Mouse (Mus musculus) gastrocnemius, postnatal 10 days (tissue): ENCODE data around the gene Scube1. TPM values are rescaled to one million over a fixed set of nuclear protein-coding genes. Genes with fewer than 3 reads are reported as not detected.

ENCODE experiments used
- DNase-seq: peaks from one replicate; pipeline ENCODE4 v3.0.0; 2021; ENCODE audit warnings: mixed read lengths
- total RNA-seq, 2 experiments: library from RNA; stranded (reverse); gene quantifications; 2 replicates each; pipeline ENCODE4 v1.2.3; 2021

Gene Scube1
- total RNA-seq, 2 experiments from 2014 or later: 2.5 to 2.8 TPM

DNA sequence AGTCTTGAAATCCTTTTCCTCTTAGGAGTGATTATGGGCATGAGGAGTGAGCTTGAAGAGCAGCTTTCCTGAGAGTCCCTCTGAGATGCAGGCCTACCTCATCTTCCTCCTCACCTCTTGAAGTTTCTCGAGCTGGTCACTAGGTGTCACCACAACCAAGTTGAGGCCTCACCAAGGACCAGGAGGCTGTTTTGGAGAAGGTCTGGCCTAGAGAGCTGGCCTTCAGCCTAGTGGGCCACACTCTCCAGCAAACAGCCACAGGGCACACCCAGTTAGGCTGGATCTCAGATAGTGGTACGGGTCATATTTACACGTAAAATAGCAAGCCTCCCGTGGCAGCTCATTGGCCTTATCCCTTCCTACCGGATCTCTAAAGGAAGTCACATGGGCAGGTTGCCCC, 60.1 kb downstream of the Scube1 start:
- peak; percentile 57 for DNase-seq

DNA sequence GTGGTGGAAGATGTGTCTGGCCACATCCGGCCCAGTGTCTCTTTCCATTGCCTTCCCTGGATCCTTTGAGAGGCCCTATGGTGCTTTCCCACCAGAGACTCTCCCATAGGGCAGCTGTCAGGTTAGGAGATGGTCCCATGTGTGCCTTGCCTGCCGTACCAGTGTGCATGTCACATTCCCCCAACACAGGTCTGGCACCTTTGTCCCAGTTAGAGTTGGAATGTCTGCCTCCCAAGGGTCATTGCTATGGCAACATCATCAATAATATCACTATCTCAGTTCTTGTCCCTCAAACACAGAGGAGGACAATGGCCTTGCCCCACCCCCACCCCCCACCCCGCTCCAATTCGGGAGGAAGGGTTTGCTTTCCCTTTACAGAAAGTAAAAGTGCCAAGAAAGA, 61.8 kb downstream of the Scube1 start:
- DNase-seq: no peak

DNA sequence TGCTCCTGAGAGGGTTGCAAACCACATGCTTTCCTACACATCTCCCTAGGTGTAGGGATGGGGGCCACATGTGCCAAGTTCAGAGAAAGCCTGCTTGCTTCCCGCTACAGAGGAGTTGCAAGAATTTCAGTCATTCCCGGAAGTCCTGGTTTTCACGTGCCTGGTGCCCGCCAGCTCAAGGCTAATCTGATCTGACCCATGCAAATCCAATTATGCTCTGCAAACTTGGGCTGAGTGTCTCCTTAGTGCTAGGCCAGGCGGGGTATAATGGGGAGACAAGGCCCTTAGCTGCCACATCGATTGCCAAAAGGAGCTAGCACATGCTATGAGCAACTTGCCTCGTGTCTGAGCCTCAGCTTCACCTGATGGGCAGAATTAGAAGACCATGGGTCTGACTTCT, 62.7 kb downstream of the Scube1 start:
- no peak for DNase-seq

DNA sequence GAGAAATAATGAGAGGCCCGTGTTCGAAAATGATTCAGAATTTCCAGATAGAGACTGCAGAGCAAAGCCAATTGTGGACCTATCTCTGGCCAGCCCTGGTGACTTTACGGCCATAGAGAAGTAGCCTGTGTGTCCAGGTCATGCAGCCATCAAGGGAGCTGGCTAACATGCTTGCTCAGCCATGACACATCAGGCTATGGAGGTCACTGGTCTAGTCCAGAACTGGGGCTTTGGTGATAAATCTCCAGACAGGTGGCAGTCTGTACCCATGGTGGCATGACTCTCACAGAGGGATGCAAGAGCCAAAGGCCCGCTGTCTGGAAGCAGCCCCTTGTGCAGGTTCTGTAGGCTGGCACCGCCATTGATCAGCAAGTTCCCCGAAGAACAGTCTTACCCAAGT, 82.3 kb downstream of the Scube1 start:
- no peak for DNase-seq

DNA sequence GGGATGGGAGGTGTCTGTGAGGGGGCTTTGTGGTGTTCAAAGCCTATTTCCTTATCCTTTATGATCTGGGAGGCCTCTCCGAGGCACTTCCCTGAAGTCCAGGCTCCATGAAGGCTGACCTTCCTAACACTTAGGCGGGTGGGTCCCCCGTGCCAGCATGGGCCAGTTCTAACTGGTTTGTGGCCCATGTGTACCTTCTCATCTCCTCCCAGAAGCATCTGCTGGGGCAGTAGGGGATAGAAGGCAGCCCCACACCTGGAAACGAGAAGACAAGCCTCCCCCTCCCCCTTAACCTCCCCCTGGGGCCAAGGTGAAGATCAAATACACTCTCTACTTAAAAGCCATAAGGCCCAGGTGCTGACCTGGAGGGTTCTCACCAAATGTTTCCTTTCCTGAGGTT, 84.6 kb downstream of the Scube1 start:
- no peak for DNase-seq

DNA sequence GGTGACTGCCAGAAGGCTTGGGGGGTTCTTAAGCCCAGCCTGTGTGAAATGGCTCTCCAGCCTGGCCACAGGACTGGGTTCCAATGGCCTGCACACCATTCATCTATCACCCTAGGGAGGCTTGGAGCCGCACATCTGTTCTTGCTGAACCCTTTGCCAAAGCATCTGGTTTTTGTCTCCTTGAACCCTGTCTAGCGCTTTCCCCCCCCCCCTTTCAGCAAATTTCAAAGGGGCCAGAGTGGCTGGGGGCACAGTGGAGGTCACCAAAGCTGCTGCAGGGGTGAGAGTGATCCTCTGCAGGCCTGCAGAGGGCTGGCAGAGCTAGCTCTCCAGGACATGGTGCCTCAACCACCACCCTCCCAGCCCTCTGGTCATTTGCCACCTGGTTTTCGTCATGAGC, 85.7 kb downstream of the Scube1 start:
- DNase-seq: no peak

DNA sequence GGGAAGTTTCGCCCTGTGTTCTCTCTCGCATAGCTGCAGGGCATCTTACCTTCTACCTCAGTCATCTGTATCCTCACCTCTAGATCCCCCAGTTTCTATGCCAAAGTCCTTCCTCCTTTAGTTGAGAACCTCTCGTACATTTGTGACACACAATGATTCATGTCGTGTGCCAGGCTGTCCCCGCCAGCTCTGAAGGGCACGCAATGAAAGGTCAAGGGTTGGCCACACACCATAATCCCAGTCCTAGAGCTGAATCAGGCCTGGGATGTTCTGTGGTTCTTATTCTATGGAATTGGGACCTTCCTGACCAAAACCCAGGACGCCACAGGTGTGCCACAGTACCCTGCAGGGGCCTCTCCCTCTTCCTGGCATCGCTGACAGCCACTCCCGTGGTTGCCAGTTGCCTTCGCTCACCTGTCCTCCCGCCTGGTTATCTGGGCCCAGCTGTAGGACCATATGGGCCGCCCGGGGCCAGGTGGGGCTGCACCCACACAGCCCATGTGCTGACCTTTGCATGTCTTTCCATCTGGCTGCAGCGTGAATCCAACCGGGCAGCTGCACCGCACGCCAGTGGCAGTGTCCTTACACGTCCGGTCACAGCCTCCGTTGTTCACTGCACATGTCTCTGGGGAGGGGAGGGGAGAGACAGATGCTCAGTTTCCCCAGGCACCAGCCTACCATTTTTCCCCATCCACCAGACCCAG, 86.5 kb downstream of the Scube1 start:
- no peak for DNase-seq

DNA sequence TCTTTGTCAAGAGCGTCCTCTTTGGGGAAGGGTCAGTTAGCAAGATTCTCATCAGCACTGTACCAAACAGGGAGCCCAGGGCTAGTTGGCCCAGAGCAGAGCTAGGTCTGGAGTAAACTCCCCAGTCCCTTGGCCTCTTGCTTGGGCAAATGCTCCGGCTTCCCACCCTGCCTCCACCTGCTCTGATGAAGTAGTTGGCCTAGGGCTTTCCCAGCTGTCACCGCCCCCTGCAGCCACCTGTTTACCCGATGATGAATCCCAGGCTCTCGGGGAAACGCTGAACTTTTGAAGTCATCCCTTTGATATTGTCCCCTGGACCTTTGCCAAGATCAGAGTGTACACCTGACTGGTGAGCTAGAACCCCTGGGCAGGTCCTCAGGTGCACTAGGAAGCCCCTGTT, 88.1 kb downstream of the Scube1 start:
- no peak for DNase-seq

DNA sequence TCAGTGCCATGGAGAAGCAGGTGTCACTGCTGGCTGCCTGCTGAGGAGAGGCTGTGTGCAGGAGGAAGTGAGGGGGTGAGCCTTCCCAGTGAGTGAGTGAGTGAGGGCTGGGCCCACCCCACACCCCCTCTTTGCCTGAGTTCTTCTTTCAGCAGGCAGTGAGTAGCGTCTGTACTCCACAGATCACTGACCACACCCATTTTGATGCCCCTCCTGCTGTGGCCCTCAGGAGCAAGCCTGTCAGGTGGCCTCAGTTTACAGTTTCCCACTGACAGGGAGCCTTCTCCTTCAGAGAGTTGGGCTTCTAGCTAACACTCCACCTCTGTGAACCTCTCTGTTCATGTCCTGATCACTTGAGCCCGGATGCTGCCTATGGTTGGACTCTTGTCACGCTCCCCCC, 89.6 kb downstream of the Scube1 start:
- no peak for DNase-seq

DNA sequence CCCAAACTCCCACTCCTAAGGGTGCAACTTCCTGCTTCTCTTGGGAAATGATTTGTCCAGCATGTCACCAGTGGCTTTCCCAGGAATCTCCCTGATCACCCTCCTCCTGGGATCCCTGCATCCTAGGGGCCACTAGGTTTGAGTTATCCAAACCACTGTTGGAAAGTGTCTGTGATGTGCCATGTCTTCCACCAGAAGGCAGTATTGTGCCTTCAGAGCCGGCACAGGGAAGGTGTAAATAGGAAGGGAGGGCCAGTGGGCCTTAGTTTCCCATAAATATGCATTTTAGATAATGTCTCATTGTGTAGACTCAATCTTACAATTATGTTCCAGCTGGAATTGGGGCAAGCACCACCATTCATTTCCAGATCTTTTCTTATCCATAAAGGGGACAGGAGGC, 90.7 kb downstream of the Scube1 start:
- no peak for DNase-seq

DNA sequence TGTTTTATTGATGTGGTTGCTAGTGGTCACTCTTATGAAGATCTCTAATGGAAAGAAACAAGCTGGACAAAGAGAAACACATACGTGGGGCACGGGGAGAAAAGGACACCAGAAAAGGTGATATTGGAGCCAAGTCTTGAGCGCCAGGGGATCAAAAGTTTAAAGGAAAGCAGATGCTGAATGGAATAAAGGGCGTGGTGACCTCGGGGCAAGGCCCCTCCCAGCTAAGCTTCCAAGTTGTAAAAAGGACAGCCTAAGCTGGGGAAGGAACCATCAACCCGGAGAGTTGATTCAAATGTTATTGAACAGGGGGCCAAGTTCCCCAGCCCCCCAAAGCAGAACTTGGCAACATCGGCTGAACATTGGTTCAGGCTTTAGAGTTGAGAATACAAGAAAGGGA, 93.8 kb downstream of the Scube1 start:
- no peak for DNase-seq

DNA sequence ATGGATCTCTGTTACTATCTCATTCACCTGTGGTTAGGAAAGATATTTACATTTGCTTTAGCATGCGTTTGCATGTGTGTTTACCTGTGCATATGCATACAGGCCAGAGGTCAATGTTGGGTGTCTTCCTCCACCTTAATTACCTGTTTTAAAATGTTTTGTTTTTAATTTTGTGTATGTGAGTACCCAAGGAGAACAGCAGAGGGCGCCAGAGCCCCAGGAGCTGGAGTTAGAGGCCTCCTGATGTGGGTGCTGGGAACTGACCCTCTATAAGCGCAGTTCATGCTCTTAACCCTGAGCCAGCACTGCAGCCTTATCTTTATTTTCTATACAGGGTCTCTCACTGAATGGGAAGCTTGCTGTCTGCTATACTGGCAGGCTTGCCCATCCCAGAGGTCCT, 95.1 kb downstream of the Scube1 start:
- DNase-seq: no peak

DNA sequence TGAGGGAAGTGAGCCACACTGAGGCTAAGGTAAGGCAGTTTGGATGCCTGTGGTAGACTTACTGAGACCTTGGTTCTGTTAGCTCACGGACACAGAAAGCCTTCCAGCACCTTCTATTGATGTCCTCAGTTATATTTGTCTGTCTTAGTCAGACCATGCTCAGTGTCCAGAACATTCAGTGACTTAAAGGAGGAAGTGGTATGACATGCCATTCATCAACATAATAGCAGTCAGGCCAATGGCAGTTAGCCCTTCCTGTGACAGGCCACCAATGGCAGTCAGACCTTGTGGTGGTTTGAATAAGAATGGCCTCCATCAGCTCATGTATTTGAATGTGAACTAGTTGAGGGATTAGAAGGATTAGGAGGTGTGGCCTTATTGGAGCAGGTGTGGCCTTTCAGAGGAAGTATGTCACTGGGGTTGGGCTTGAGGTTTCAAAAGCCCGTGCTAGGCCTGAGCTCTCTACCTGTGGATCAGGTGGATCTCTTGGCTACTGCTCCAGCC, 98.6 kb downstream of the Scube1 start:
- DNase-seq: no peak

DNA sequence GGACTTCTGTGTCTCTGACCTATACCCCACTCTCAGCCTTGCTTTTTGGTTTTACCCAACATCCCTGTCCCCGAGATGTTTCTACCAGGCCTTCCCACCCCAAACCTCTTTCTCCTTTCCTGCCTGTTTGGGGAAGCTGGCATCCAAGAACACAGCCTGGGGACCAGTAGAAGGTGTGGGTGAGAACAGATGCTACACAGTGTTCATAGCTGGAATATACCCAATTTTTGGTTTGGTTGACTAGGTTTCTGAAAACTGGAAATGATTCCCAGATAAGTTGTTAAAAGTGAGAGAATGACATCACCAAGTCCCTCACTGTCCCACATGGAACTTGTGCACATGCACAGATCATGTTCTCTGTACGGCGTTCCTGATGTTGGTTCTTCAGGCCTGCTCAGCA, 109.6 kb downstream of the Scube1 start:
- DNase-seq: no peak

DNA sequence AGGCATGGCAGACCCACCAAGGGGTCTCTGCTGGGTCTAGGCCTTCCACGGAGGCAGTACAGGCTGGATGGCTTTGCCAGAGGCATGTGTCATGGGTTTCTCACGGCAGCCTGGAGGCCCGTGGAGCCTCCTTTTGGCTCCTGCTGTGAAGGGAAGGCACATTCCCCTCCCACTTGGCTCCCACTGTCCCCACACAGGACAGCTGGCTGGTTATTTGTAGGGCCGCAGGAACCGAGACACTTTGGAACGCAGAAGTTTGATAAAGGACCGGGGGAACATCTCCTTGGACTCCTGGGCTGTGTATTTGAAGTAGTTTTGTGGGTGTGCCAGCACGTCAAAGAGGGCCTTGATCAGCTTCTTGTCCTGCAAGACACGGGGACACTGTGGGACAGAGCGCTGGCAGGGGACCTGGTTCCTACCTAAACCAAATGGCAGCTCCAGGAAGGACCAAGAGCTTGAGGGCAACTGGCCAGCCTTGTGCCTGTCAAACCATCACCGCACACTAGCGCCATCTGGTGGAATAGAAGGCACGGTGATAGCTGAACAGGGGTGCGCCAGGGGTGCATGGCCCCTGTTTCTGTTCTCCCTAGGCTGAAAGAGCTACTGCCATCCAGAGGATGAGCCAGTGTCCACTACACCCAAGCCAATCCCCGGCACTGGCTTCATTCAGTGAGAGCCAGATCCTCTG, 117.6 kb downstream of the Scube1 start:
- peak; percentile 82 for DNase-seq

DNA sequence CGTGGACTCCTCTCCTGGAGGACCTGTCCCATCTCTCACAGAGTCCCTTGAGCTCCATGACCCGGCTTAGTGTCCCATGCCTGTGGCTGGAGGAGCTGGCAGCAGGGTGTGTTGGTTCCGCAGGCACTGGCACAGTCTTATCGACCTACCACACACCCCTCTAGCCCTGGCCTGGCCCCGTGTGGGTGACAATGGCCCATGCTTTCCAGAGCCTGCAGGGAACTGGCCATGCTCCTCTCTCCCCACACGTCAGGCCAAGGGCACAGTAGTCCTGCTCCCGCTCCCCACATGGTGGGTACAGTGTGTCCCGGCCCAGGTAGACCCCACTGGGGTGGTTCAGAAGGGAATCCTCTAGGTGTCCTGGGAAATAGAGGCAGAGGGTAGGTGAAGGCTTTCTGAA, 118.1 kb downstream of the Scube1 start:
- no peak for DNase-seq

DNA sequence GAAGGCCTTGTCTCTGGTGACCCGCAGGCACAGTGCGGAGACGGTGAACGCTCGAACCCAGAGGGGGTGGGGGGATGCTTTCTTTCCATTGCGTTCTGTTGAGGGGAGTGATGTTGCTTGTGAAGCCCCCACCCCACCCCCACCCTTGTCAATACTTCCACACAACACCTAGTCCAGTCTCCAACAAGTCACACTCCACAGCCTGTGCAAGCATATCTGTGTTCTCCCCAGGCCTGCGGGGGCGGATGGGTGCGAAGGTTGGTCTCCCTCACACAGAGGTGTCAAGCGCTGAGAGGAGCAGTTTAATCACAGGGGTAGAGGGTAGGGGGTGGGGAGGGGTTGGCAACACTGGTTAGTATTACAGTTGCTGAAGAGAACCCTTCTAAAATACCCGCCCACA, 118.6 kb downstream of the Scube1 start:
- DNase-seq: no peak

DNA sequence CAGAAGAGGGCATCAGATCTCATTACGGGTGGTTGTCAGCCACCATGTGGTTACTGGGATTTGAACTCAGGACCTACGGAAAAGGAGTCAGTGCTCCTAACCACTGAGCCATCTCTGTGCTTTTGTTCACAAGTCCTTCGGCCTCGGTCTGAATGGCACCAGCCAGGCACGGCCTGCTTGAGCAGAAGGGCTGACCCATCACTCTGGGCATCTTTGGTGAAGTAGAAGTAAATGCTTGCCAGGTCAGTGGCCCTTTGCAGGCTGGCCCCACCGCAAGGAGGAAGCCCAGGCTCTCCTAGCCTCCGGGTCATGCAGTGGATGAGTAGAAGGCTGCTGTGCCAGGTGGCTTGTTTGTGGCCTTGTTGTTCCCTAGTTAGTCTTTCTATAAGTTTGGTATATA, 121.4 kb downstream of the Scube1 start:
- DNase-seq: no peak

DNA sequence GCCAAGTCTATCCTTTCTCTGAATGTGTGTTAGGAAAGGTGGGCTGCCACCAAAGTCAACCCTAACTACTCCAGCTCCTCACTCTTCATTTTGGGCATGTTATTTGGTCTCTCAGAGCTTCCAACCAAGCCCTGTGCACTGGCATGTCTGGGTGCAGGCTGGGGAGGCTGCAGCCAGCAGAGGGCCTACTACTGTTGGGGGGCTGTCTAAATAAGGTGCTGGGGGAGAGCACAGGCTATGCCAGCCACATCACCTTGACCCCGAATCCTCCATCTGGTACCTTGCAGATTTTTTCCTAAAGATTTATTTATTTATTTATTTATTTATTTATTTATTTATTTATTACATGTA, 121.8 kb downstream of the Scube1 start:
- no peak for DNase-seq

DNA sequence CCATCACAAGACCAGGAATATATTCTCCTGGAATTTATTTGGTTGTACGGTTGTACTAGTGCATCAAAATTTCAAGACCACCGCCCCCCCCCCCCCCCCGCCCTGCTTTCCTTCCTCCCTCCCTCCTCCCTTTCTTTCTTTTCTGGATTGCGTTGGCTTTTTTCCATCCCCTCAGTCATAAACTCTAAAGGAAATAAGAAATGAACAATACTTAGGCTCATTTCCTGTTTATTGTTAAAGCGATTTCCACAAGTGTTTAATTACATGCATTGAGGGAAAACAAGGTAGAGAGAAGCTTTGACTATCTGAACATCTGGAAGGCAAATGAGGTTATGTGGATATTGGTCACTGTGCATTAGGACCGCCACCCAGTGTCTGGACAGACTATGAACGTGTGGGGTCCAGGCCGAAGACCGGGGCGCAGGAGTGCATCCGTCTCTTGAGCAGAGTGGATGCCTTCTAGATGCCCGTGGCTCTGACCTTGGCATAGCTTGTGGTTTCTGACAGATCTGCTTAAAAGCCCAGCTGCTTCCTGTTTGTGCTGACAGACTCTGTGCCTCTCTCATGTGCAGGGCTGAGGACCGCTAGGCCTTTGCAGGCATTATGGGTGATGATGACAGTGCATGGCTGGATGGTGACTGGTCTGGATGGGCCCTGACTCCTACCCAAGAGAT, 122.3 kb downstream of the Scube1 start:
- DNase-seq: no peak

DNA sequence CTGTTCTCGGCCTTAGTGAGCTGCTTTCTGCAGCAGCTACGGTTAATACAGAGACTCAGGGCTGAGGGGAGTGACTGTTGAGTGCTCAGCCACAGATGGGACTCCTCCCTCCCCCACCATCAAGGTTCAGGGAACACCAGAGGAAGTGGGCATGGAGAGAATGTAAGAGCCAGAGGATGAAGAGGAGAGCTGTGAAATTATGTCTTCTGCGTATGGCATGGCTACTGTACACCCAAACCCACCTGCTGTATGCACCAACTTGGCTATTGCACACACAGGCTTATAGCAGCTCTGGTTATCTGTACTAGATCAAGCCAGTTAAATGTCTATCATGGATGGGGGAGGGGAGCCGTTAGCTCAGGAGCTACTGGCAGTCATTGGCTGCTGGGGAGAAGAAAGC, 123.6 kb downstream of the Scube1 start:
- DNase-seq: no peak

DNA sequence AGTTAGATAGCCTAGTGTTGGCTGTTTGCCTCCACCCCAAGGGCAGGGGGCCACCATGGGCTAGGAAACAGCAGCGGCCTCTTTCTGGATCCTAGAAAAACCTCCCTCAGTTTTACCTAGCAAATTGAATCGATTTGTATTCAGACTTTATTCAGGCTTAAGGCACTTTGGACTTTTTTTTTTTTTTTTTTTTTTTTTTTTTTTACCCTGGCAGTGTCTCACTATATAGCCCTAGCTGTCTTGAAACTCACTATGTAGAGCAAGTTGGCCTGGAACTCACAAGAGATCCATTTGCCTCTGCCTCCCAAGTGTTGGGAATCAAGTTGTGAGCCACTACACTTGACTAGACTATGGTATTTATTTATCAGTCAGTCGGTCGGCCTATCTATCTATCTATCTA, 128.0 kb downstream of the Scube1 start:
- no peak for DNase-seq

DNA sequence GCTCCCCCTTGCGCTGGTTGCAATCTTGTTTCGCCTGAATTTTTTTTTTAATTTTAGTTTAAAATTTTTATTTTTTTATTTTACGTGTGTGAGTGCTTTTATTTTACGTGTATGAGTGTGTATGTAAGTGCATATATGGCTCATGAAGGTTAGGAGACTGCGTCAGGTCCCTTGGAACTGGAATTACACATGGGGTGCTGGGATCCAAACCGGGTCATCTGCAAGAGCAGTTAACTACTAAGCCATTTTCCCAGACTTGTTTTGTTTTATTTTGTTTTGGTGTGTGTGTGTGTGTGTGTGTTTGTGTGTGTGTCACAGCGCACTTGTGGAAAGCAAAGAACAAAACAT, 129.5 kb downstream of the Scube1 start:
- no peak for DNase-seq
